ENCODE assay signal across 12 mouse cellular contexts in genomic region chr1:90758091-90758673, GRCm38 (mm10).
A peak's percentile ranks its signal among the peaks of the same experiment; 100 is the strongest.
DNase-seq lines count a peak whose midpoint lies in the region; ATAC-seq and TF ChIP-seq lines count a peak whose summit lies in the region.
"Had no signal": no experiment of that assay in that cellular context is flagged by ENCODE, and none has a peak within 500 bp of the region (broad histone marks: within the 10 kb centered on the region; RNA-seq: fewer than 3 reads in every experiment).

No protein-coding gene starts in this region.

- H3K79me2 ChIP-seq in liver, adult 2 months (ENCODE audit: control insufficient read depth, insufficient read depth, low read length) = no peaks in the 10 kb centered on the region

- TF ChIP-seq EP300 in liver, postnatal 0 days (IDR thresholded peaks at IDR 0.05; ENCODE audit: low read depth) = no peak

- H3K27ac ChIP-seq in liver, adult 2 months (replicated peaks; ENCODE audit: insufficient read depth, low read depth, low read length) = no peak overlapping the region
- H3K27ac ChIP-seq in liver, postnatal 0 days (ENCODE audit: low read depth) = no peak overlapping the region
- H3K27ac ChIP-seq: heart, embryonic 15.5 days had no signal

- no peak overlapping the region for H3K4me3 ChIP-seq in liver, adult 2 months (ENCODE audit: insufficient read depth, low read depth, low read length)
- no peak overlapping the region for H3K4me3 ChIP-seq in liver, postnatal 0 days (ENCODE audit: low read depth, low read length)
- H3K4me3 ChIP-seq: heart, embryonic 15.5 days had no signal

- WGBS in liver, adult 2 months = 76% methylated on average over 4 of the region's 4 CpGs
- 69% methylated on average over 4 of the region's 4 CpGs for WGBS in liver, postnatal 0 days (ENCODE audit: insufficient replicate concordance)

- ATAC-seq in liver, postnatal 0 days = no peak
- no peak for ATAC-seq in activated CD4-positive, CD25-positive, alpha-beta regulatory T cell, adult 4 months

- intact Hi-C loops in heart, postnatal 10 days (cut with DNase I) = no loop called here

- H3K9ac ChIP-seq in liver, adult 2 months (ENCODE audit: low read depth, low read length) = no peak overlapping the region
- H3K9ac ChIP-seq in liver, postnatal 0 days (replicated peaks) = no peak overlapping the region
- H3K9ac ChIP-seq: heart, embryonic 15.5 days had no signal

- no peaks in the 10 kb centered on the region for H3K4me1 ChIP-seq in liver, adult 2 months (ENCODE audit: control insufficient read depth, insufficient read depth, low read length)
- H3K4me1 ChIP-seq in liver, postnatal 0 days (ENCODE audit: insufficient read depth) = no peaks in the 10 kb centered on the region

- no peaks in the 10 kb centered on the region for H3K9me3 ChIP-seq in liver, postnatal 0 days (ENCODE audit: low read length)
- H3K9me3 ChIP-seq: heart, embryonic 15.5 days had no signal

- H3K4me2 ChIP-seq in liver, postnatal 0 days (ENCODE audit: low read depth, low read length) = no peak overlapping the region
- H3K4me2 ChIP-seq: heart, embryonic 15.5 days had no signal

- no peaks in the 10 kb centered on the region for H3K36me3 ChIP-seq in liver, adult 2 months (ENCODE audit: control insufficient read depth, insufficient read depth, low read length)
- H3K36me3 ChIP-seq in liver, postnatal 0 days (replicated peaks; ENCODE audit: insufficient read depth, low read length) = no peaks in the 10 kb centered on the region
- H3K36me3 ChIP-seq: heart, embryonic 15.5 days had no signal

- DNase-seq in liver, adult 2 months (ENCODE audit: extremely low read depth, low read depth, low spot score) = peak; percentile 19
- no peak for DNase-seq in liver, postnatal 0 days
- DNase-seq in heart, adult 8-10 months (ENCODE audit: low spot score) = peak; percentile 49
- peak; percentile 62 to 64 for DNase-seq in heart, postnatal 10 days
- peak; percentile 69 for DNase-seq in kidney, postnatal 14 days
- no peak for DNase-seq in adrenal gland, postnatal 10 days
- DNase-seq in thymus, postnatal 4 days = no peak
- DNase-seq: cerebellum, adult 11-12 months; liver; right cerebral cortex, postnatal 4 days had no signal

- TF ChIP-seq POLR2A in liver, adult 2 months (IDR thresholded peaks at IDR 0.05; ENCODE audit: extremely low read depth, insufficient read depth, low read length) = no peak

- TF ChIP-seq CTCF in liver, adult 2 months (IDR thresholded peaks at IDR 0.05; ENCODE audit: low read depth, low read length) = no peak
- no peak for TF ChIP-seq CTCF in liver, postnatal 0 days (IDR thresholded peaks at IDR 0.05; ENCODE audit: low read depth)

- no peaks in the 10 kb centered on the region; the same call in 1 of the 2 replicates for H3K27me3 ChIP-seq in liver, adult 2 months (ENCODE audit: control insufficient read depth, insufficient read depth, low read length)
- no peaks in the 10 kb centered on the region for H3K27me3 ChIP-seq in liver, postnatal 0 days (ENCODE audit: insufficient read depth, low read length)
- H3K27me3 ChIP-seq: heart, embryonic 15.5 days had no signal

Comparison
In these comparisons a context has a peak if more than half of its experiments do, and no peak if none do; other contexts are left out.
1. DNase-seq: peak in liver, adult 2 months (single experiment), heart, adult 8-10 months (single experiment), heart, postnatal 10 days (2 of 2) and kidney, postnatal 14 days (single experiment); none in liver, postnatal 0 days (single experiment), adrenal gland, postnatal 10 days (single experiment) and thymus, postnatal 4 days (single experiment).